Mouse (Mus musculus): ENCODE data around the gene Ltbp1. TPM values are rescaled to one million over a fixed set of nuclear protein-coding genes. Genes with fewer than 3 reads are reported as not detected.
A peak's percentile ranks its signal among the peaks of the same experiment; 100 is the strongest.

Gene Ltbp1
- polyA plus RNA-seq, 1 experiment from 2014 or later, result 30.2 TPM

DNA sequence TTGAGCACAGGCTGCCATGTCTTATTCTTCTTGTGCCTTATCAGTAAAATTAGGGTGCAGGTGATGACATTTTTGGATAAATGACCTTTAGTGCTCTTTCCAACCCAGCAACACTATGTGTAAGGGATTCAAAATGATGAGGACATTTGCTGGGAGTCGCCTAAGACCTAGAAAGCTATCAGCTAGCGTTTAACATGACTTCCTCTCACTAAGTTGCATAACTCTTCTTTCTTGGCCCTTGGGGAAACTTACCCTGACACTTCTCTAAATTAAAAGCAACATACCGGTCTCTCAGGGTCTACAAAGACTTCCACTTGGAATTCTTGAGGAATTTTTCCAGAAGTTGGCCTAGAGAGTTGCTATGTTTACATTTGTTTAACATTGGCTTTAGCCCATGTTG lies 348.0 kb downstream of the Ltbp1 start:
- H3K9me3 ChIP-seq (replicated peaks; ENCODE audit: low read length), result no peaks in the 10 kb centered on the region
- 76% methylated on average over 3 of the region's 3 CpGs for WGBS

DNA sequence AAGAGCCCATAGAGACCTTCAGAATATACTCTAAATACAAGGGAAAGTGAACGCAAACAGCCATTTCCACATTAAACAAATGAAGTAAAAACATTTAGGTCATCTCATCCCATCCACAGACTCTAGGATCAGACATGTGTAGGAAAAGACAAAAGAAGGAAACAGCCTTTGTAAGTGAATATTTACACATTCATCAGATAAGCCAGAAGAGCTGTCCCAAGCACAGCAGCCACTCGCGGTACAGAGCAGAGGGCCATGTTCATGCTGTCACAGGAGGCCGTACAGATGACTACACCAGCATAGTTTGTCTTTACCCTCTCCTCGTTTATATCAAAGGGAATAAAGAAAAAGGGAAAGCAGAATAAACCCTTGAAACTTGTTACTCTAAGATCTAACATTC lies 350.1 kb downstream of the Ltbp1 start:
- H3K36me3 ChIP-seq (ENCODE audit: insufficient read depth, low read length), result 0 out of 2 replicates have a peak, but pooled peaks cover 10% of the 10 kb centered on the region
- WGBS, result 69% methylated on average over 5 of the region's 5 CpGs
- no peak overlapping the region for H3K27ac ChIP-seq
- no peak for DNase-seq (ENCODE audit: low spot score)
- TF ChIP-seq CTCF (IDR thresholded peaks at IDR 0.05; ENCODE audit: low read depth), result no peak
- no peaks in the 10 kb centered on the region for H3K4me1 ChIP-seq (replicated peaks; ENCODE audit: insufficient read depth, low read length)
- H3K27me3 ChIP-seq (ENCODE audit: insufficient read depth, low read length), result no peaks in the 10 kb centered on the region
- no peaks in the 10 kb centered on the region for H3K9me3 ChIP-seq (replicated peaks; ENCODE audit: low read length)
- H3K4me3 ChIP-seq (replicated peaks; ENCODE audit: low read depth, low read length), result no peak overlapping the region
- no peak overlapping the region for H3K4me2 ChIP-seq (ENCODE audit: low read length)
- ATAC-seq (replicated peaks; ENCODE audit: low FRiP score, low read depth), result no peak
- H3K9ac ChIP-seq (ENCODE audit: low read depth, low read length), result no peak overlapping the region

More for the DNA sequence above, 348.0 kb downstream of the Ltbp1 start:
- H3K4me1 ChIP-seq (replicated peaks; ENCODE audit: insufficient read depth, low read length), result no peaks in the 10 kb centered on the region
- no peaks in the 10 kb centered on the region for H3K27me3 ChIP-seq (ENCODE audit: insufficient read depth, low read length)
- ATAC-seq (replicated peaks; ENCODE audit: low FRiP score, low read depth) (no peak), DNase-seq (ENCODE audit: low spot score) (peak; percentile 19)
- no peak for TF ChIP-seq CTCF (IDR thresholded peaks at IDR 0.05; ENCODE audit: low read depth)
- 0 out of 2 replicates have a peak, but pooled peaks cover 6% of the 10 kb centered on the region for H3K36me3 ChIP-seq (ENCODE audit: insufficient read depth, low read length)
- H3K9ac ChIP-seq (ENCODE audit: low read depth, low read length), result no peak overlapping the region
- no peak overlapping the region for H3K4me2 ChIP-seq (ENCODE audit: low read length)
- H3K4me3 ChIP-seq (replicated peaks; ENCODE audit: low read depth, low read length), result no peak overlapping the region
- no peak overlapping the region for H3K27ac ChIP-seq

DNA sequence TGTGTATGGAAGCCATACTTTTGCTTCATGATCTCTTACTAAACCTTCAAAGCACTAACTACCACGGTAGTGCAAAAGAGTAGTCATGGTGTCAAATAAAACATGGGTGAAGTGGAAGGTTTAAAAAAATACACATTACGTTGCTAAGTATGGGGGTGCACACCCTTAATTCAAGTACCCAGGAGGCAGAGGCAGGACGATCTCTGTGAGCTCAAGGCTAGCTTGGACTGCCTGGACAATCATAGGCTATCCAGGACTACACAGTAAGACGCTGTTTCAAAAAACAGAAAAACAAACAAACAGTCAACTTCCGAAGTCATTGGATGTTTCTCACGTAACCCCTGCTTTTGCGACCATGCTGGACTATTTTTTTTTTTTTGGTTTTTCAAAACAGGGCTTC lies 354.7 kb downstream of the Ltbp1 start:
- no peak for ATAC-seq (replicated peaks; ENCODE audit: low FRiP score, low read depth)
- WGBS, result 96% methylated on average over 7 of the region's 7 CpGs
- Histone ChIP-seq H3K4me1 (replicated peaks; ENCODE audit: insufficient read depth, low read length) (no peaks in the 10 kb centered on the region), H3K36me3 (ENCODE audit: insufficient read depth, low read length) (0 out of 2 replicates have a peak, but pooled peaks cover 4% of the 10 kb centered on the region), H3K4me2 (ENCODE audit: low read length) (no peak overlapping the region), H3K27ac (no peak overlapping the region), H3K4me3 (replicated peaks; ENCODE audit: low read depth, low read length) (no peak overlapping the region), H3K27me3 (ENCODE audit: insufficient read depth, low read length) (no peaks in the 10 kb centered on the region), H3K9me3 (replicated peaks; ENCODE audit: low read length) (no peaks in the 10 kb centered on the region), H3K9ac (ENCODE audit: low read depth, low read length) (no peak overlapping the region)
- no peak for TF ChIP-seq CTCF (IDR thresholded peaks at IDR 0.05; ENCODE audit: low read depth)
- no peak for DNase-seq (ENCODE audit: low spot score)

DNA sequence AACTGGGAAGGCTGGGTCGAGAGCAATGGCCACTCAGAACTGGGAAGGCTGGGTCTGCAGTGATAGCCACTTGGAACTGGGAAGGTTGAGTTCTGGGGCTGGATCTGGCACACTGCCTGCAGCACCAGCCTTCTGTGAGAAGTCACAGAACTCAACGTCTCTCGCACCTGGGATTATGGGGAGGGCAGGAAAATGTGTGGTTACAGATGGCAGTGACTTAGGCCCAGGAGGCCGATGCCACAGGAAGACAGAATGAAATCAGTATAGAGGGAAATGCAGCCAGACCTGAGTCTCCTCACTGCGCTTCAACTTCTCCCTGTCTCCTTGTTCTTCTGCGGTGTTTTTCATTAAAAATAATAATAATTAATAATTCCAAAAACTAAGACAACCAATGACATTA lies 361.0 kb downstream of the Ltbp1 start:
- H3K9me3 ChIP-seq (replicated peaks; ENCODE audit: low read length), result no peaks in the 10 kb centered on the region
- DNase-seq (ENCODE audit: low spot score) (no peak), ATAC-seq (replicated peaks; ENCODE audit: low FRiP score, low read depth) (no peak)
- H3K27ac ChIP-seq, result no peak overlapping the region
- H3K4me2 ChIP-seq (ENCODE audit: low read length), result no peak overlapping the region
- no peaks in the 10 kb centered on the region for H3K27me3 ChIP-seq (ENCODE audit: insufficient read depth, low read length)
- TF ChIP-seq CTCF (IDR thresholded peaks at IDR 0.05; ENCODE audit: low read depth), result no peak
- H3K4me1 ChIP-seq (replicated peaks; ENCODE audit: insufficient read depth, low read length), result no peaks in the 10 kb centered on the region
- 88% methylated on average over 6 of the region's 6 CpGs for WGBS
- no peak overlapping the region for H3K4me3 ChIP-seq (replicated peaks; ENCODE audit: low read depth, low read length)
- H3K9ac ChIP-seq (ENCODE audit: low read depth, low read length), result no peak overlapping the region
- 0 out of 2 replicates have a peak, but pooled peaks cover 3% of the 10 kb centered on the region for H3K36me3 ChIP-seq (ENCODE audit: insufficient read depth, low read length)

DNA sequence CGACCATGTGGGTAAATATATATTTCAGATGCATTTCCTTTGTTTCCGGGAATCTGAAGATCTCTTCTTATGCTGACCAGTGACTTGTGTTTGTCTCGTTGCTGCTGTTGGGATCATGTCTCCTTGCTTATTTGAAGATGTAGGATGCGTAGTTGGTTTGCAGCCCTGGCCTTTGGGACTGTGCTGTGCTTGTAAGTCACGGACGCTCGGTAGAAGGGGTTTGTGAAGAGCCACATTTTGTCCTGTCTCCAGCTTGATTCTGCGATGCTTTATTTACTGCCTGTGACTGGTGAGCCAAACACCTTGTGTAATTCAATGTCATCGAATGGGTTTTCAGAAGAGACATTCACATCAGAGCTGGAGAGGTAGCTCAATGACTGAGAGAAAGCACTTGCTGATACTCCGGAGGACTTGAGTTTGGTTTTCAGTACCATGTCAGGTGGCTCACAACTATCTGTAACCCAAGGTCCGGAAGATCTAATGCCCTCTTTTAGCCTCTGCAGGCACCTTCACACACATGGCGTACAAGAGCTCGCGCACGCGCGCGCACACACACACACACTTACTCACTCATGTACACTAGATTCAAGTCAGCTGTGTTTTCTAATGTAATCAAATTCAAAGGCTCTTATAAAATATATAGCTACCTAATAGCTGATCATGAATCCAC lies 362.3 kb downstream of the Ltbp1 start:
- Histone ChIP-seq H3K4me3 (replicated peaks; ENCODE audit: low read depth, low read length) (no peak overlapping the region), H3K4me2 (ENCODE audit: low read length) (no peak overlapping the region), H3K9me3 (replicated peaks; ENCODE audit: low read length) (no peaks in the 10 kb centered on the region), H3K36me3 (ENCODE audit: insufficient read depth, low read length) (0 out of 2 replicates have a peak, but pooled peaks cover 3% of the 10 kb centered on the region), H3K9ac (ENCODE audit: low read depth, low read length) (no peak overlapping the region), H3K27ac (no peak overlapping the region), H3K27me3 (ENCODE audit: insufficient read depth, low read length) (no peaks in the 10 kb centered on the region), H3K4me1 (replicated peaks; ENCODE audit: insufficient read depth, low read length) (no peaks in the 10 kb centered on the region)
- TF ChIP-seq CTCF (IDR thresholded peaks at IDR 0.05; ENCODE audit: low read depth), result no peak
- DNase-seq (ENCODE audit: low spot score) (no peak), ATAC-seq (replicated peaks; ENCODE audit: low FRiP score, low read depth) (no peak)
- 95% methylated on average over 18 of the region's 18 CpGs for WGBS

DNA sequence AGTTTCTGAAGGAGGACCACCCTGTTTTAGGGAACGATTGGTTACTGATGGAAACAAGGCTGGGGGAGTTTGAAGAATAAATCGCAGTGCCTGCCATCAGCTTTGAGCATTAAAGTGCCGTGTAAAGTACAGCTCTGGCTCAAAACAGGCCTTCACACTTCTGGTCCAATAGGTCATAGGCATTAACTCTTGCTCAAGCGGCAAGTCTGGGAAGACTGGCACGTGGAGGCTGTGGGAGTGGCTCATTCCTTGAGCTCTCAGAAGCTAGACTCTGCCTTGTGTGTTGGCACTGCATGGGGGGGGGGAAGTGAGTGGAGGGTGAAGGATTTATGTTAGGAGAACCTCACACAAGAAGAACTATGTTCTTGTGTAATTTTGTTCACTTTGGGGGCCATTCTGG lies 363.2 kb downstream of the Ltbp1 start:
- DNase-seq (ENCODE audit: low spot score) (no peak), ATAC-seq (replicated peaks; ENCODE audit: low FRiP score, low read depth) (no peak; the same call in 1 of the 2 replicates)
- no peak overlapping the region for H3K4me2 ChIP-seq (ENCODE audit: low read length)
- WGBS, result 31% methylated on average over 5 of the region's 5 CpGs
- 0 out of 2 replicates have a peak, but pooled peaks cover 3% of the 10 kb centered on the region for H3K36me3 ChIP-seq (ENCODE audit: insufficient read depth, low read length)
- no peaks in the 10 kb centered on the region for H3K27me3 ChIP-seq (ENCODE audit: insufficient read depth, low read length)
- no peaks in the 10 kb centered on the region for H3K4me1 ChIP-seq (replicated peaks; ENCODE audit: insufficient read depth, low read length)
- no peak overlapping the region for H3K9ac ChIP-seq (ENCODE audit: low read depth, low read length)
- no peak overlapping the region for H3K4me3 ChIP-seq (replicated peaks; ENCODE audit: low read depth, low read length)
- no peak for TF ChIP-seq CTCF (IDR thresholded peaks at IDR 0.05; ENCODE audit: low read depth)
- H3K27ac ChIP-seq, result no peak overlapping the region
- no peaks in the 10 kb centered on the region for H3K9me3 ChIP-seq (replicated peaks; ENCODE audit: low read length)
